Mouse (Mus musculus) cerebellum, adult 2 months (tissue): ENCODE measurements around the gene Nacc1.

Experiments
- CTCF ChIP-seq: fragments of 200-500 bp; IDR thresholded peaks from 2 replicates; pipeline ENCODE4 v1.5.1; 2011; ENCODE audit warnings: low read depth, mild to moderate bottlenecking, control low read depth, low read length, moderate library complexity, borderline replicate concordance; ENCODE audit not compliant: insufficient read depth
- POLR2A ChIP-seq: fragments of 200-500 bp; IDR thresholded peaks from 2 replicates; pipeline ENCODE4 v1.6.1; 2011; ENCODE audit warnings: low read length, control low read depth, borderline replicate concordance; ENCODE audit not compliant: insufficient read depth

GRCm38 (mm10) chr8:84712759-84713120, 25.1 kb upstream of the Nacc1 start:
- TF ChIP-seq POLR2A (no peak), CTCF (no peak)
